Mouse (Mus musculus) small intestine, adult 10 weeks (tissue): ENCODE data around the gene Olfr346. TPM values are rescaled to one million over a fixed set of nuclear protein-coding genes. Genes with fewer than 3 reads are reported as not detected.

ENCODE experiments used
- polyA plus RNA-seq: library from polyadenylated mRNA; stranded (reverse); fragments of 350-450 nt; fragmentation: Illumina TruSeq; extraction: RNeasy Lipid Tissue Mini Kit (QIAGEN cat#74804); gene quantifications from one replicate; pipeline ENCODE4 v1.2.3, GENCODE M21; 2014; ENCODE audit warnings: low replicate concordance

The Olfr346 gene
- not detected for polyA plus RNA-seq

DNA sequence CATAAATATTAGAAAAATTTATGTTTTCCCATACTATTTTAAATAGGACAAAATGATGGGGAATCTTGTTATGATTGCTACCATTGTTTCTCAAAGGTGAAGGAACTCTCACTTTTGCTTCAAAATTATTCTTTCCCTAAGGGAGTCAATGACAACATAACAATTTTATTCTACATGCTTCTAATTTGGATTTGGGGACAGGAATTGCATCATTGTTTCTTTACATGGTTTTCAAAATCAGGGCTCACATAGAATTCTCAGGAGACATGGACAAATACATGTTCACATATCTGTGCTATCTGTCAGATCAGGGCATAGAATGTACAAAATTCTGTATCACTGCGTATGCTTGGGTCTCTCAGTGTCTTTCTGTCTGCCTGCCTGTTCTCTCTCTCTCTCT is at the start of gene Olfr346:
TSS of gene Olfr346 (plus strand) at position 301 of the 400 bp plus-strand sequence.

GRCm38 (mm10) chr2:36639741-36640140 is 45.8 kb upstream of the Olfr346 start, which contains the start of gene Olfr345:
Olfr345 (plus strand) TSS chr2:36640041.

GRCm38 (mm10) chr2:36731602-36732001 is 46.0 kb downstream of the Olfr346 start, which contains the start of gene Olfr347:
Olfr347 (plus strand) TSS chr2:36731902.

Other genes with a start within 250 kb of the Olfr346 start
- not detected for gene Olfr340, start 233.2 kb upstream of the Olfr346 start, polyA plus RNA-seq
- gene Olfr341, start 203.3 kb upstream of the Olfr346 start, polyA plus RNA-seq, result not detected
- not detected for gene Olfr342, start 160.8 kb upstream of the Olfr346 start, polyA plus RNA-seq
- not detected for gene Olfr344, start 119.1 kb upstream of the Olfr346 start, polyA plus RNA-seq
- gene Olfr345, start 45.7 kb upstream of the Olfr346 start, polyA plus RNA-seq, result not detected
- gene Olfr347, start 46.1 kb downstream of the Olfr346 start, polyA plus RNA-seq, result not detected
- not detected for gene Olfr348, start 98.5 kb downstream of the Olfr346 start, polyA plus RNA-seq
- not detected for gene Olfr50, start 104.8 kb downstream of the Olfr346 start, polyA plus RNA-seq
- not detected for gene Olfr3, start 131.2 kb downstream of the Olfr346 start, polyA plus RNA-seq
- gene Olfr350, start 160.5 kb downstream of the Olfr346 start, polyA plus RNA-seq, result not detected
- gene Olfr351, start 176.9 kb downstream of the Olfr346 start, polyA plus RNA-seq, result not detected
- gene Olfr352, start 182.7 kb downstream of the Olfr346 start, polyA plus RNA-seq, result not detected
- gene Olfr353, start 207.1 kb downstream of the Olfr346 start, polyA plus RNA-seq, result not detected
- gene Olfr354, start 219.9 kb downstream of the Olfr346 start, polyA plus RNA-seq, result not detected
- not detected for gene Olfr355, start 243.1 kb downstream of the Olfr346 start, polyA plus RNA-seq